Mouse (Mus musculus): ENCODE data around the gene Tdrd12.
"Not testable (repeated sequence)": the region's sequence is repeated elsewhere in the genome, so short reads cannot be mapped to it uniquely, and the experiment has no call there.

Gene Tdrd12

DNA sequence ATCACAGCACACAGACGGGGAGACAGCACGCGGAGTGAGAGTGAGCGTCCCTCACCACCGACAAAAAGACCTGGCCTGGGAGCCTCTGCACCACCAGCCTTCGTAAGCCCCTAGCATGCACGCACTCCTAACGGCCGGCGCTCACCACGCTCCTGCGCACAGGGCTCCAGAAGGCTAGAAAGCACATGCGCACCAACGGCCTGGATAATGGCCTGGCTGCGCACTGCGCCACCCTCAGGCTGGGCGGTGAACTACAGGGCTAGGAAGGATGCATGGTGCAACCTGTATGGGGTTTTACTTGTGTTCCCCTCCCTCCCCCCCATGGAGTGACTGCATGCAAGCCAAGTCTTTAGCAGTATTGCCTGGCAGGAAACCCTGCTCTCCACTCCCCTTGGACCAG lies at the start of gene Tdrd12:
Gene Tdrd12, minus strand, starts transcription at position 184 of the 400 bp plus-strand sequence.
- DNase-seq: no peak

DNA sequence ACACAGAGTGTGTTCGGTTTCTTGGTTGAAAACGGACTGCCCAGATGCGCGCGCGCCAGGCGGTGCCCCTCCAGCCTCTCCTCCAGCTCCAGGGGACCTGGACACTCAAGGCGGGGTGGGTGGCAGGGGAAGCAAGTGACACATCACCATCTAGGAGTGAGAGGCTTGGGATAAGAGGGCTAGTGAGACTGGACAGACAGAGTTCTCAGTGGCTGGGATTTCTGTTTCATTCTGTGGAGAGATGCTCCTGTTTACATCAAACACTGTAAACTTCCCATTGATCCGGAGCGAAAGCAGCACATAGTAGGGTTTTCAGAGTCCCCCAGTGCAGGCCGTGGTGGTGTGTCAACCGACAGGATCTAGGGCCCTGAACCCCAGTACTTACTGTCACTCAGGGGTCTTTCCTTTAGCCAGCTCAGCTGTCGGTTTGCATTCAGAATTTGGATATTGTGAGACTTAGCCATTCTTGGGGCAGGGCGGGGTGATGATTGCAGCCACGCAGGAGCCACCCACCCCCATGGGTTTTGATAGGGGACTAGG lies 49.4 kb upstream of the Tdrd12 start:
- peak; percentile 27 for DNase-seq

DNA sequence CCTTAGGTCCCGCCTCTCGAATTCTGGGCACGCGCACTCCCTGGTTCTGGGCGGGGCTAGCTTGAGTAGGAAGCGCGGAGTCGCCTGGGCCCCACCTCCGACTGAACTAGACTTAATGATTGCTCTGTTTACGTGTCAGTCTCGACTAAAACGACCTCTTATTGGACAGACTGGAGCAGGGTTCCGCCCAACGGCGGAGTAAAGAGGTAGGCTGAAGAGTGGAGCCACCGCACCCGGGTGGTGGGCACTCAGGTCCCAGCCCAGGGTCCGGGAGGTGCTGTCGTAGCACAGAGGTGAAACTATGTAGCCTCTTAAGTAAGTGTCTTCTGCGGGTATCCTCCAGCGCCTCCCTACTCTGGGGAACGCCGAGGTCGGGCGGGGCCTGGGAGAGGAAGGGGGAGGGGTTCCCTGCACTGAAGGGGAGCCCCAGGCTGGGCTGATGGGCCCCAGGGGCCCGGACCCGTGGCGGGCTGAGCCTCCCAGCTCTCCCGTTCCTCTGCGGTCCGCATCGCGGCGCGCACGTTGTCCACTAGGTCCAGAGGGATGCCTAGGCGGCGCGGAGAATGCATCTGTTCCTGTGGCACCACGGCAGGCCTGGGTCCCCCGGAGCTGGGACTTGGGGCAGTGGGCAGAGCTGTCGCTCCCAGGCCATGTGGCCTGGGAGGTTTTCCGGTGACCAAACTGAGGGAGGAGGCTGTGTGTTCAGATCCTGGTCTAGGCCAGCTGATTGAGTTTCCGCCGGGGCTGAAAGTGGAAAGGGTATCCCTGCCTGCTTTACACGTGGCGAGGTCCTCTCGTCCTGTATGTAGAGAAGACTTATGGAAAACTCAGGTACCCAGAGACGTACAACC lies 48.7 kb upstream of the Tdrd12 start, which contains the start of gene Ankrd27:
Gene Ankrd27, plus strand, starts transcription at position 190 of the 851 bp plus-strand sequence.
- DNase-seq: peak; percentile 94

- peak; percentile 30 for DNase-seq
These were observed 47.9 kb upstream of the Tdrd12 start, which contains the start of gene Rgs9bp for GRCm38 (mm10) chr7:35585191-35586054. TSS of gene Rgs9bp (minus strand) at chr7:35585582.

- peak; percentile 22 for DNase-seq
These were observed 47.2 kb upstream of the Tdrd12 start for GRCm38 (mm10) chr7:35584786-35585190.

DNA sequence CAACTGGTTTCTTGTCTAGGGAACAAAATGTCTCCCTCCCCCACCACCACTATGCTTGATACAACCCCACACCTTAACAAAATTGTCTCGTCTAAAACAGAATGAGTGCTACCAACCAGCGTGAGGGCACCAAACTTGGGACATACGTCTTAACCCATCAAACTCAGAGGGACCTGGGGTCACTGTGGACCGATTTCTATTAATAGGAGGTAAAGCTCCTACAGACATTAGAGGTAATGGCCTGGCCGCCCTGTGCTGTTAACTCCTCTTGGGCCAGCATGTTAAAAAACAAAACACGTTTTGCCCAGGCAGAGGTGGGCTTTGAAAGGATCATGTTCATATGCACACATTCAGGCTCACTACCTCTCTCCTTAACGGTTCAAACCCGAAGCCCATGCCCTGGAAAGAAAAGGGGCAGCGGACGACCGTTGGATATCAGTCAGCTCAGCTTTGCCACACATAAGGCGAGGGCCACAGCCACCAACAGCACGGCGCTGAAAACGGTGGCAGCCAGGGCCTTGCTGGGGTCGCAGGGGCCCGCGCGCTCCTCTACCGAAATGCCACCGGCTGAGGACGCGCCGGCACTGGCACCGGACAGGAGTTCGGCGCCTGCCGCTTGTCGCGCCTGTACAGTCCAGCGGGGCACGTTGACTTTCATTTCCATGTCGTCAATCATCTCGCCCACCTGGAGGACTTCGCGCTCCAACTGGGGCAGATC lies 46.7 kb upstream of the Tdrd12 start:
- no peak for DNase-seq

- no peak for DNase-seq
These were observed 46.0 kb upstream of the Tdrd12 start for GRCm38 (mm10) chr7:35583476-35584025.

- no peak for DNase-seq
These were observed 45.2 kb upstream of the Tdrd12 start for GRCm38 (mm10) chr7:35582719-35583118.

DNA sequence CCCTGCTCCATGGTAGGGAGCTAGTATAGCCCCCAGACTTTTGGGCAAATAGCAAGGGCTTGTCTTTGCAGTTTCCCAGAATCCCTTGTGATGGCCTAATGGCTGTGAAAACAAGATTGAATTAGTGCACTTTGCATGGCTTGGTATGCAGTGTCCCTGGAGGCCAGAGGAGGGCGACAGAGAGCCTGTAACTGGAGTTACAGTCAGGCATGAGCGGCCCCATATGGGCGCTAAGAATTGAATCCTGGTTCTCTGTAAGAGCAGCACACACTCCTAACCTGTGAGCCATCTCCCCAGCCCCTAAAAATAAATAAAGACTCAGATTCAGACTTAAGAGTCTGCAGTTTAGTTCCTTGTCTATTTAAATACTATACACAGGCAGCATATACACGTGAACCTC lies 42.3 kb upstream of the Tdrd12 start:
- no peak for DNase-seq

DNA sequence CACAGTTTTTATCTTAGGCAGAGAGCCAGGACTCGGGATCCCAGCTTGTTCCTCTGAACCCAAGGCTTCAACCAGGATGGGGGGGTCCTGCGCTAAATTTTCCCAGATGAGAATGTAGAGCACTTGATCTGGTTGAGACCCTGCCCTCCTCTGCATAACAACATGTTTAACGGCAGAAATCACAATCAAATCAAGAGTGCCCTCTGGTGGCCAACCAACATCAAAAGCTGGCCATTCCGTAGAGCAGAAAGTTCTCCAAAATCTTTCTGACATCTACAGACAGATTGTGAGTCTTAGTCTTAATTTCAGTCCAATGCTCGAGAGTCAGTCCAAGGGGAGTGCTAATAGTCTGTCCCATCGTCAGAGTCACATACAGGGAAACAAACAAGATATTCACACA lies 33.3 kb upstream of the Tdrd12 start:
- not testable (repeated sequence) for DNase-seq

- not testable (repeated sequence) for DNase-seq
These were observed 32.2 kb upstream of the Tdrd12 start for GRCm38 (mm10) chr7:35569724-35570123.

DNA sequence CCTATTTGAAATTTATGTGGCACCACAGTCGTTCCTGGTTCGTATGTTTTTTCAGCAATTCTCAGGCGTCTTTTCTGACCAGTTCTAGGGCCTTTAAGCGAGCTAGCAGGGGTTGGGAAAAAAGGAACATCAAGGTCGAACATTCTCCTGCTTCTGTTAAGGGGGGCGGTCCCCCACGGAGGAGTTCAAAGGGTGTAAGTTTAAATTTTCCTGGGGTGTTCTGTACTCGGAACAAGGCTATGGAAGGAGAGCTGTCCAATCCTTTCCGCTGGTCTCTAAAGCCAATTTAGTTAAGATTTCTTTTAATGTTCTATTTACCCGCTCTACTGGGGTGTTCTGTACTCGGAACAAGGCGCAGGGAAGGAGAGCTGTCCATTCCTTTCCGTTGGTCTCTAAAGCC lies 28.4 kb upstream of the Tdrd12 start:
- not testable (repeated sequence) for DNase-seq

DNA sequence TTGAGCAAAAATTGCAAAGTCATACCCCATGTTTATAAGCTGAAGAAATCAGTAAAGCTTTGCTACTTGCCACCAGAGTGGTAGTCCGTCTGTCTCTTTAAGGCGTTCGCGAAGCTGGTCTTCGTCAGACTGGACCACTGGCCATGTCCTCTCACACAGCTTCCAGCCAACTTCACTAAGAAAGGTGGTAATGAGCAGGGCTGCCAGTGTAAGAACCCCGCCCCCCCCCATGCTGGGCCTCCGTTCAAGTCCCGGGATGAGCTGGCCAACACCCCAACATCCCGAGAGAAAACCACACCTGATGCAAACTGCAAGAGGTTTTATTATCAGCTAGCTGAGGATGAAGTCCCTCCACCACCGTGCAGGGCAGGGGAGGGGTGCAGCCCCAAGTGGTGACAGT lies 27.3 kb upstream of the Tdrd12 start:
- not testable (repeated sequence) for DNase-seq

- no peak for DNase-seq
These were observed 26.7 kb upstream of the Tdrd12 start for GRCm38 (mm10) chr7:35564067-35564865.

GRCm38 (mm10) chr7:35563071-35563470 lies 25.5 kb upstream of the Tdrd12 start:
- DNase-seq: no peak

DNA sequence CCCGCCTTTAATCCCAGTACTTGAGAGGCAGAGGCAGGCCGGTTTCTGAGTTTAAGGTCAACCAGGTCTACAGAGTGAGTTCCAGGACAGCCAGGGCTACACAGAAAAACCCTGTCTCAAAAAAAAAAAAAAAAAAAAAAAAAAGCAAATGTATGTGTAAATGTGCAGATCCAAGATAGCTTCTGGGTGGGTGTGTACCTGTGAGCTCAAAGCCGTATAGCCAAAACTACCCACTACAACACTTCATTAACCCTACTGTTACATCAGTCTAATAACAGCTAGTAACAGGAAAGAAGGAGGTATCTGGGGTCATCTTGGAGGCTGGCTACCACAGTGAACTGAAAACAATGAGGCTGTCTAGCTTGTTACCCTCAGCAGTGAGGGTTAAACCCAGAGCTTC lies 22.3 kb upstream of the Tdrd12 start:
- DNase-seq: no peak

DNA sequence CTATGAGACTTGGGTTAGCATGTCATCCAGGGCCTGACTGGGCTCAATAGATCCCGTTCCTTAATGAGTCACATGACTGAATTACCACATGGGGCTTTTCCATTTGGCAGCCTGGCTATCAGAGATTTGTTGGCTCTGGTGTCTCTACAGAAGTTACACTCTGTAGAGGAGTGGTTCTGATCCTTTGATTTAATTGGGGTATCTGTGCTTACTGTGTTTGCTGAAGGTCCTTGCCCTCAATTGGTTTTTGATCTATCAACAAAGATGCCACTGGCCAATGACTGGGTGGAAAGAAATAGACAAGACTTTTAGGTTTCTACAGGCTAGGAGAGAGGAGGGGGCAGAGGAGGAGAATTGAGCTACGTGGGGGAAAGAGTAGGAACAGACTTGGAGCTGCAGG lies 21.1 kb upstream of the Tdrd12 start:
- DNase-seq: no peak

DNA sequence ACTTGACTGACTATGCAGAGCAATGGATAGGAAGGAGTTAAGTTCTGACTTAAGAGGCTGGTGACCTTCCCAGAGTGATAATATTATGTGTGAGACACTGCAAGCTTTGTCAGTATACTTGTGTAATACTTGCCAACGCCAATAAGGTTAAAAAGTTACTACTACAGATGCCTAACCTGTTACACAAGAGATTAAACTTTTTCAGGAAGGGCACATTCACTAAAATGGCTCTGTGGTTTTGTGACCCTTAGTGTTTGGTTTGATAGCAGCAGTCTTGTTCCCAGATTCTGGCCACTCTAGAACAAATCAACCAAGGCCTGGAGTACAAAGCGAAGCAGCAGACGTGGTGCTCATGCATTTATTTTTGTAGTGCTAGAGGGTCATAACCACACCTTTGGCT lies 20.0 kb upstream of the Tdrd12 start:
- DNase-seq: no peak

DNA sequence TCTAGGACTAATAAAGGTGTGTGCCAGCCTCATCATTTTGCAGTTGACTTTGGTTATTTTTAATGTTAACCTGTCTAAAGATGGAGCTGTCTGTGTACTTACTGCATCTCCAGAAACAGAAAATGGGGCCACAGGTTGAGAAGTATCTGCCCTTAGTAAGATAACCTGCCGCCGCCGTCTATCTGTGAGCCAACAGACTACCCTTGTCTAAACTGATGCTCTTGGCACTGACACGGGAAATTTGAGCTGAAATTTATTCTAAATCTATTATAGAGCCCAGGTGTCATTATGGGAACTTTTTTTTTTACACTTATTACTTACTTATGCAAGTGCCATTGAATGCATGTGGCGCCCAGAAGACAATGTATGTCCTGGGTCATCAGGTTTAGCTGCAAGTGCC lies 19.4 kb upstream of the Tdrd12 start:
- no peak for DNase-seq

DNA sequence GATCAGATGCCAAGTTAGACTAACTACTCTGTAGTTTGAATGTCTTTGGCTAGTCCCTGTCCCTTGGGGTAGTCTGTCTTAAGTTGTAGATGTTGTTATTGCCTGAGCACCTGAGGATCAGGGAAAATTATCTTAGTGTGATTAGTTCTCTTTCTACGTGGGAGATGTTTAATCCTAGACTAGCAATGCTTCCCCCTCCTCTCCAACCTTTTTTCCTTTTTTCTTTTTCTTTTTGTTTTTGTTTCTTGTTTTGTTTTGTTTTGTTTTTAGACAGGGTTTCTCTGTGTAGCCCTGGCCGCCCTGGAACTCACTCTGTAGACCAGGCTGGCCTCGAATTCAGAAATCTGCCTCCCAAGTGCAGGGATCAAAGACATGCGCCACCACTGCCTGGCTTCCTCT lies 18.7 kb upstream of the Tdrd12 start, which contains the start of gene Nudt19:
Gene Nudt19, minus strand, starts transcription at position 100 of the 399 bp plus-strand sequence.
- no peak for DNase-seq
